Mouse (Mus musculus) thymus, postnatal 25 days (tissue): ENCODE data around the gene Arfip1.

ENCODE experiments used
- DNase-seq: peaks from one replicate; pipeline ENCODE4 v3.0.0; 2022

The Arfip1 gene

GRCm38 (mm10) chr3:84447803-84448202 is 134.6 kb downstream of the Arfip1 start:
- DNase-seq, result no peak
